Mouse (Mus musculus) cerebellum, adult 11 months (tissue): ENCODE measurements around the gene Smim24.
A peak's percentile ranks its signal among the peaks of the same experiment; 100 is the strongest.

Source experiments
- DNase-seq: peaks from one replicate; pipeline ENCODE4 v3.0.0; 2022

Gene Smim24

GRCm38 (mm10) chr10:81392781-81393185 is at the start of gene Smim24:
Gene Smim24 (plus strand): TSS chr10:81393051.
- DNase-seq, result no peak

GRCm38 (mm10) chr10:81344421-81345161 is 48.3 kb upstream of the Smim24 start:
- DNase-seq, result no peak

GRCm38 (mm10) chr10:81345162-81345534 is 47.7 kb upstream of the Smim24 start:
- no peak for DNase-seq

GRCm38 (mm10) chr10:81346453-81347067 is 46.3 kb upstream of the Smim24 start:
- DNase-seq, result no peak

- no peak for DNase-seq
These were observed 43.7 kb upstream of the Smim24 start for GRCm38 (mm10) chr10:81349146-81349545.

- DNase-seq, result no peak
These were observed 42.9 kb upstream of the Smim24 start for GRCm38 (mm10) chr10:81349961-81350350.

GRCm38 (mm10) chr10:81350351-81351063 is 42.3 kb upstream of the Smim24 start, which contains the start of gene Hmg20b:
Gene Hmg20b (minus strand): TSS chr10:81350480.
- peak; percentile 99 for DNase-seq

- no peak for DNase-seq
These were observed 41.1 kb upstream of the Smim24 start for GRCm38 (mm10) chr10:81351678-81352291.

GRCm38 (mm10) chr10:81354738-81355477 is 37.9 kb upstream of the Smim24 start:
- no peak for DNase-seq

GRCm38 (mm10) chr10:81355533-81355932 is 37.3 kb upstream of the Smim24 start:
- DNase-seq, result no peak

GRCm38 (mm10) chr10:81356352-81356990 is 36.4 kb upstream of the Smim24 start:
- no peak for DNase-seq

GRCm38 (mm10) chr10:81356991-81357844 is 35.6 kb upstream of the Smim24 start, which contains the start of gene Mfsd12:
Gene Mfsd12 (plus strand): TSS chr10:81357491.
- peak; percentile 89 for DNase-seq

GRCm38 (mm10) chr10:81358209-81358608 is 34.6 kb upstream of the Smim24 start:
- DNase-seq, result no peak

- DNase-seq, result no peak
These were observed 34.0 kb upstream of the Smim24 start for GRCm38 (mm10) chr10:81358841-81359240.

- DNase-seq, result no peak
These were observed 32.1 kb upstream of the Smim24 start for GRCm38 (mm10) chr10:81360721-81361120.

- DNase-seq, result no peak
These were observed 30.4 kb upstream of the Smim24 start for GRCm38 (mm10) chr10:81362336-81362949.

GRCm38 (mm10) chr10:81363436-81364346 is 29.2 kb upstream of the Smim24 start:
- DNase-seq, result no peak

- DNase-seq, result no peak
These were observed 28.2 kb upstream of the Smim24 start for GRCm38 (mm10) chr10:81364666-81365065.

GRCm38 (mm10) chr10:81365073-81365472 is 27.8 kb upstream of the Smim24 start:
- DNase-seq, result no peak
